Mouse (Mus musculus) G1E (cell line): ENCODE data around the gene 2010300C02Rik.

ENCODE experiments used
- CTCF ChIP-seq: IDR thresholded peaks from 2 replicates; pipeline ENCODE4 v1.5.1; 2012; ENCODE audit warnings: low read depth, low read length, inconsistent platforms, mixed read lengths
- TAL1 ChIP-seq: conservative IDR thresholded peaks from 2 replicates; pipeline ENCODE4 v1.6.1; 2012; ENCODE audit warnings: low read depth, low read length, inconsistent platforms, mixed read lengths

GRCm38 (mm10) chr1:37667386-37667785 lies 52.5 kb downstream of the 2010300C02Rik start:
- TF ChIP-seq CTCF, result no peak
- no peak for TF ChIP-seq TAL1
